Mouse (Mus musculus) embryonic fibroblast, embryonic 13.5 days (primary cell): ENCODE results near the gene Tmem120a. TPM values are rescaled to one million over a fixed set of nuclear protein-coding genes. Genes with fewer than 3 reads are reported as not detected.

ENCODE experiments used
- H3K27ac ChIP-seq: 2 replicates; pipeline ENCODE4 v1.5.1; 2012; ENCODE audit warnings: low read length, control low read depth, inconsistent platforms; ENCODE audit not compliant: insufficient read depth
- H3K4me1 ChIP-seq: 2 replicates; pipeline ENCODE4 v1.6.1; 2011; ENCODE audit warnings: low read length; ENCODE audit not compliant: control insufficient read depth, insufficient read depth
- H3K4me3 ChIP-seq: 2 replicates; pipeline ENCODE4 v1.5.1; 2011; ENCODE audit warnings: mild to moderate bottlenecking, control low read depth, low read length; ENCODE audit not compliant: insufficient read depth
- CTCF ChIP-seq: IDR thresholded peaks from 2 replicates; pipeline ENCODE4 v1.5.1; 2011; ENCODE audit warnings: mild to moderate bottlenecking, control low read depth, low read length, moderate library complexity, borderline replicate concordance; ENCODE audit not compliant: insufficient read depth
- POLR2A ChIP-seq: IDR thresholded peaks from 2 replicates; pipeline ENCODE4 v1.6.1; 2011; ENCODE audit warnings: low read depth, mild to moderate bottlenecking, control low read depth, low read length, moderate library complexity
- polyA plus RNA-seq: library from polyadenylated mRNA; stranded (reverse); fragments of >200 nt; gene quantifications from 2 replicates; pipeline ENCODE4 v1.2.4, GENCODE M21; 2011; ENCODE audit warnings: low read depth; ENCODE audit not compliant: missing spikeins, insufficient read length

Tmem120a gene
- polyA plus RNA-seq, 1 experiment: 89.3 TPM

- 0 out of 2 replicates have a peak overlapping the region, but pooled peaks have one; percentile 2 for H3K4me3 ChIP-seq
- peak; percentile 51; the same call in 1 of the 2 replicates for TF ChIP-seq POLR2A
- no peak for TF ChIP-seq CTCF
- peak overlapping the region; percentile 89 for H3K27ac ChIP-seq
- peaks cover 18% of the 10 kb centered on the region for H3K4me1 ChIP-seq
These were observed 18.8 kb downstream of the Tmem120a start for GRCm38 (mm10) chr5:135725391-135725841.

- Histone ChIP-seq H3K4me1 (peaks cover 21% of the 10 kb centered on the region), H3K27ac (peak overlapping the region; percentile 89), H3K4me3 (no peak overlapping the region)
- TF ChIP-seq CTCF: no peak
- no peak; the same call in 1 of the 2 replicates for TF ChIP-seq POLR2A
These were observed 19.5 kb downstream of the Tmem120a start for GRCm38 (mm10) chr5:135724536-135725322.

GRCm38 (mm10) chr5:135723165-135723751 lies 21.0 kb downstream of the Tmem120a start:
- Histone ChIP-seq H3K4me3 (no peak overlapping the region), H3K4me1 (peaks cover 21% of the 10 kb centered on the region), H3K27ac (no peak overlapping the region)
- TF ChIP-seq CTCF (no peak), POLR2A (no peak)

GRCm38 (mm10) chr5:135722121-135722520 lies 22.1 kb downstream of the Tmem120a start:
- TF ChIP-seq CTCF (no peak), POLR2A (no peak)
- Histone ChIP-seq H3K4me3 (no peak overlapping the region), H3K4me1 (peaks cover 21% of the 10 kb centered on the region), H3K27ac (peak overlapping the region; percentile 71)

GRCm38 (mm10) chr5:135721076-135721475 lies 23.2 kb downstream of the Tmem120a start:
- Histone ChIP-seq H3K4me1 (peaks cover 14% of the 10 kb centered on the region), H3K4me3 (no peak overlapping the region), H3K27ac (no peak overlapping the region)
- no peak for TF ChIP-seq POLR2A
- no peak for TF ChIP-seq CTCF

- Histone ChIP-seq H3K4me3 (no peak overlapping the region), H3K4me1 (peaks cover 11% of the 10 kb centered on the region), H3K27ac (no peak overlapping the region)
- TF ChIP-seq CTCF (no peak), POLR2A (no peak)
These were observed 24.1 kb downstream of the Tmem120a start for GRCm38 (mm10) chr5:135720121-135720520.

GRCm38 (mm10) chr5:135719586-135720120 lies 24.6 kb downstream of the Tmem120a start:
- TF ChIP-seq POLR2A (no peak), CTCF (no peak)
- peaks cover 8% of the 10 kb centered on the region for H3K4me1 ChIP-seq
- no peak overlapping the region for H3K27ac ChIP-seq
- no peak overlapping the region for H3K4me3 ChIP-seq

GRCm38 (mm10) chr5:135715624-135716023 lies 28.6 kb downstream of the Tmem120a start:
- TF ChIP-seq CTCF (no peak), POLR2A (no peak)
- H3K27ac ChIP-seq: no peak overlapping the region
- peaks cover 9% of the 10 kb centered on the region for H3K4me1 ChIP-seq
- no peak overlapping the region for H3K4me3 ChIP-seq

- peak overlapping the region; percentile 66 for H3K27ac ChIP-seq
- no peak overlapping the region for H3K4me3 ChIP-seq
- TF ChIP-seq POLR2A: no peak
- no peak for TF ChIP-seq CTCF
These were observed 30.6 kb downstream of the Tmem120a start for GRCm38 (mm10) chr5:135713441-135714218.

More at GRCm38 (mm10) chr5:135713441-135714218, 30.6 kb downstream of the Tmem120a start:
- H3K4me1 ChIP-seq: peaks cover 6% of the 10 kb centered on the region
